Mouse (Mus musculus) heart, adult 2 months (tissue): ENCODE data around the gene Olfr1196. TPM values are rescaled to one million over a fixed set of nuclear protein-coding genes. Genes with fewer than 3 reads are reported as not detected.

Source experiments
- DNase-seq, 2 experiments: peaks; one replicate each; pipeline ENCODE4 v3.0.0; 2021
- H3K27ac ChIP-seq: fragments of 200-600 bp; 2 replicates; pipeline ENCODE4 v1.8.1; 2022
- H3K27me3 ChIP-seq: fragments of 200-500 bp; 2 replicates; pipeline ENCODE4 v1.6.1; 2012; ENCODE audit warnings: mild to moderate bottlenecking, low read length, inconsistent platforms, mixed read lengths; ENCODE audit not compliant: control insufficient read depth, insufficient read depth
- H3K36me3 ChIP-seq: fragments of 200-500 bp; 2 replicates; pipeline ENCODE4 v1.6.1; 2012; ENCODE audit warnings: low read length, inconsistent platforms; ENCODE audit not compliant: control insufficient read depth, insufficient read depth
- H3K4me1 ChIP-seq: fragments of 200-500 bp; 2 replicates; pipeline ENCODE4 v1.6.1; 2011; ENCODE audit warnings: low read length; ENCODE audit not compliant: control insufficient read depth, insufficient read depth
- H3K4me3 ChIP-seq: fragments of 200-600 bp; 2 replicates; pipeline ENCODE4 v1.8.1; 2022
- H3K79me2 ChIP-seq: fragments of 200-500 bp; replicated peaks from 2 replicates; pipeline ENCODE4 v1.6.1; 2012; ENCODE audit warnings: mild to moderate bottlenecking, inconsistent platforms, low read length, moderate library complexity, mixed read lengths; ENCODE audit not compliant: control insufficient read depth, insufficient read depth
- H3K9ac ChIP-seq: fragments of 200-500 bp; 2 replicates; pipeline ENCODE4 v1.6.1; 2012; ENCODE audit warnings: low read depth, mild to moderate bottlenecking, control low read depth, inconsistent platforms, low read length, mixed read lengths
- CTCF ChIP-seq: fragments of 200-600 bp; IDR thresholded peaks from 2 replicates; pipeline ENCODE4 v1.8.1; 2022; ENCODE audit warnings: antibody characterized with exemption, mild to moderate bottlenecking, moderate library complexity
- EP300 ChIP-seq: fragments of 200-500 bp; IDR thresholded peaks from 2 replicates; pipeline ENCODE4 v1.6.1; 2011; ENCODE audit warnings: low read depth, low read length, control low read depth; ENCODE audit not compliant: insufficient read depth
- POLR2A ChIP-seq: fragments of 200-500 bp; IDR thresholded peaks from 2 replicates; pipeline ENCODE4 v1.6.1; 2011; ENCODE audit warnings: mild to moderate bottlenecking, low read depth, low read length, control low read depth; ENCODE audit not compliant: insufficient read depth
- WGBS: fragments of 180-500 bp; shearing (Covaris S2); methylation state at CpG from one replicate; pipeline ENCODE4 v1.1.7; 2018; 5-methylcytosine and 5-hydroxymethylcytosine counted together
- intact Hi-C: fragments of 180-260 bp; cut with DNase I; formaldehyde crosslinking; loops from one replicate; pipeline ENCODE4 v1.15.1; 2025
- polyA plus RNA-seq: library from polyadenylated mRNA; depleted of rRNA; stranded (reverse); fragments of >200 nt; gene quantifications from 2 replicates; pipeline ENCODE4 v1.2.3, GENCODE M21; 2012; rRNA removed
- total RNA-seq, 2 experiments: library from RNA; stranded (reverse); gene quantifications; 2 replicates each; pipeline ENCODE4 v1.2.3; 2021

Gene Olfr1196
- total and polyA plus RNA-seq, 3 experiments: not detected

DNA sequence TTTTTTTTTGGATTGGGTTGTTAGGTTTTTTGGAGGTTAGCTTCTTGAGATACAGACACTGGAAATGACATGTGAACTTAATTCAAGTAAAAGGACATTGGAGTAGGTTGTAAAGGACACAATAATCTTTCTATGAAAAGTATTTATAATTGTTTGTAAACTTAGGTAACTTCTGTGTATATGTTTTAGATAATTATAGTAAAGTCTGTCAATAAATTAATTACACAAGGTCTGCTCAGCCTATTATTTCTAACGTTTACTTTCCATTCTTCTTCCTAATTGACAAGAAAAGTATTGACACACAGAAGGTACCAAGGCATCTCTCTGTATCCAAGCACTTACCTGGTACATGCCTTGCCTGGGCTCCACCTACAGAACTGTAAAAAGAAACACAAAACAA lies 56.2 kb downstream of the Olfr1196 start, which contains the start of gene Olfr1192-ps1:
Gene Olfr1192-ps1, plus strand, starts transcription at position 301 of the 400 bp plus-strand sequence.
- Histone ChIP-seq H3K9ac (no peak within 1 kb of the TSS), H3K27ac (no peak within 1 kb of the TSS), H3K36me3 (no peaks in the 10 kb centered on the region), H3K27me3 (no peaks in the 10 kb centered on the region), H3K4me1 (no peaks in the 10 kb centered on the region), H3K4me3 (no peak within 1 kb of the TSS), H3K79me2 (no peaks in the 10 kb centered on the region)
- no peak for DNase-seq
- intact Hi-C loops: no loop called here
- WGBS: 19% methylated on average over 1 of the region's 1 CpGs
- TF ChIP-seq POLR2A (no peak), CTCF (no peak), EP300 (no peak)

Other genes starting within 250 kb of the Olfr1196 start
- gene Olfr1183, start 249.7 kb downstream of the Olfr1196 start, total RNA-seq: not detected
- not detected in 2 replicates for gene Olfr1183, start 249.7 kb downstream of the Olfr1196 start, polyA plus RNA-seq
- not detected for gene Olfr1184, start 221.0 kb downstream of the Olfr1196 start, total RNA-seq
- gene Olfr1184, start 221.0 kb downstream of the Olfr1196 start, polyA plus RNA-seq: not detected in 2 replicates
- gene Olfr1185-ps1, start 211.3 kb downstream of the Olfr1196 start, total RNA-seq: not detected
- not detected in 2 replicates for gene Olfr1185-ps1, start 211.3 kb downstream of the Olfr1196 start, polyA plus RNA-seq
- not detected for gene Olfr1186, start 186.0 kb downstream of the Olfr1196 start, total RNA-seq
- not detected in 2 replicates for gene Olfr1186, start 186.0 kb downstream of the Olfr1196 start, polyA plus RNA-seq
- gene Olfr1188, start 147.7 kb downstream of the Olfr1196 start, total RNA-seq: not detected
- not detected in 2 replicates for gene Olfr1188, start 147.7 kb downstream of the Olfr1196 start, polyA plus RNA-seq
- gene Olfr1189, start 118.1 kb downstream of the Olfr1196 start, total RNA-seq: not detected
- gene Olfr1189, start 118.1 kb downstream of the Olfr1196 start, polyA plus RNA-seq: not detected in 2 replicates
- not detected for gene Olfr1191-ps1, start 64.1 kb downstream of the Olfr1196 start, total RNA-seq
- not detected in 2 replicates for gene Olfr1191-ps1, start 64.1 kb downstream of the Olfr1196 start, polyA plus RNA-seq
- not detected for gene Olfr1192-ps1, start 56.1 kb downstream of the Olfr1196 start, total RNA-seq
- not detected in 2 replicates for gene Olfr1192-ps1, start 56.1 kb downstream of the Olfr1196 start, polyA plus RNA-seq
- not detected for gene Olfr1193, start 29.0 kb downstream of the Olfr1196 start, total RNA-seq
- not detected in 2 replicates for gene Olfr1193, start 29.0 kb downstream of the Olfr1196 start, polyA plus RNA-seq
- not detected for gene Olfr1195, start 15.4 kb downstream of the Olfr1196 start, total RNA-seq
- not detected in 2 replicates for gene Olfr1195, start 15.4 kb downstream of the Olfr1196 start, polyA plus RNA-seq
- not detected for gene Olfr1197, start 27.8 kb upstream of the Olfr1196 start, total RNA-seq
- not detected in 2 replicates for gene Olfr1197, start 27.8 kb upstream of the Olfr1196 start, polyA plus RNA-seq
- not detected for gene Olfr1198, start 46.8 kb upstream of the Olfr1196 start, total RNA-seq
- gene Olfr1198, start 46.8 kb upstream of the Olfr1196 start, polyA plus RNA-seq: not detected in 2 replicates
- not detected for gene Olfr1199, start 55.9 kb upstream of the Olfr1196 start, total RNA-seq
- not detected in 2 replicates for gene Olfr1199, start 55.9 kb upstream of the Olfr1196 start, polyA plus RNA-seq
- not detected for gene Olfr1200, start 65.9 kb upstream of the Olfr1196 start, total RNA-seq
- gene Olfr1200, start 65.9 kb upstream of the Olfr1196 start, polyA plus RNA-seq: not detected in 2 replicates
- gene Olfr1201, start 88.4 kb upstream of the Olfr1196 start, total RNA-seq: not detected
- gene Olfr1201, start 88.4 kb upstream of the Olfr1196 start, polyA plus RNA-seq: not detected in 2 replicates
- under 1 TPM in 1 of 2 experiments, not detected in 1; 0.07 TPM for gene Olfr1202, start 109.9 kb upstream of the Olfr1196 start, total RNA-seq
- not detected in 2 replicates for gene Olfr1202, start 109.9 kb upstream of the Olfr1196 start, polyA plus RNA-seq
- gene Olfr1205, start 125.1 kb upstream of the Olfr1196 start, total RNA-seq: not detected
- gene Olfr1205, start 125.1 kb upstream of the Olfr1196 start, polyA plus RNA-seq: not detected in 2 replicates
- gene Olfr1204, start 144.7 kb upstream of the Olfr1196 start, total RNA-seq: not detected
- gene Olfr1204, start 144.7 kb upstream of the Olfr1196 start, polyA plus RNA-seq: not detected in 2 replicates
- not detected for gene Olfr1206, start 158.6 kb upstream of the Olfr1196 start, total RNA-seq
- not detected in 2 replicates for gene Olfr1206, start 158.6 kb upstream of the Olfr1196 start, polyA plus RNA-seq
- gene Olfr1208, start 197.7 kb upstream of the Olfr1196 start, total RNA-seq: not detected
- not detected in 2 replicates for gene Olfr1208, start 197.7 kb upstream of the Olfr1196 start, polyA plus RNA-seq
- gene Olfr1209, start 210.6 kb upstream of the Olfr1196 start, total RNA-seq: not detected
- gene Olfr1209, start 210.6 kb upstream of the Olfr1196 start, polyA plus RNA-seq: not detected in 2 replicates
- not detected for gene Olfr1211, start 233.5 kb upstream of the Olfr1196 start, total RNA-seq
- not detected in 2 replicates for gene Olfr1211, start 233.5 kb upstream of the Olfr1196 start, polyA plus RNA-seq
- not detected for gene Olfr1212, start 249.4 kb upstream of the Olfr1196 start, total RNA-seq
- not detected in 2 replicates for gene Olfr1212, start 249.4 kb upstream of the Olfr1196 start, polyA plus RNA-seq